Mouse (Mus musculus) intestine, embryonic 14.5 days (tissue): ENCODE data around the gene Cdc42ep4. TPM values are rescaled to one million over a fixed set of nuclear protein-coding genes. Genes with fewer than 3 reads are reported as not detected.
A peak's percentile ranks its signal among the peaks of the same experiment; 100 is the strongest.

ENCODE experiments used
- ATAC-seq: fragments of 200-750 bp; cut with Nextera tagmentation; replicated peaks from 2 replicates; pipeline ENCODE4 v1.8.0; 2017; ENCODE audit warnings: low read depth, moderate number of reproducible peaks, moderate TSS enrichment, moderate library complexity; ENCODE audit not compliant: low FRiP score, low TSS enrichment
- DNase-seq: peaks from one replicate; pipeline ENCODE4 v3.0.0-alpha.2; 2018; ENCODE audit warnings: low spot score
- H3K27ac ChIP-seq: fragments of 300-500 bp; sonication (generic); 2 replicates; pipeline ENCODE4 v1.5.1; 2014; ENCODE audit warnings: low read depth, mild to moderate bottlenecking, control low read depth
- H3K27me3 ChIP-seq: fragments of 300-500 bp; sonication (generic); replicated peaks from 2 replicates; pipeline ENCODE4 v1.6.1; 2014; ENCODE audit warnings: low read length, control low read depth; ENCODE audit not compliant: control insufficient read depth, insufficient read depth
- H3K36me3 ChIP-seq: fragments of 300-500 bp; sonication (generic); 2 replicates; pipeline ENCODE4 v1.6.1; 2014; ENCODE audit warnings: low read length, control low read depth; ENCODE audit not compliant: control insufficient read depth, insufficient read depth
- H3K4me1 ChIP-seq: fragments of 300-500 bp; sonication (generic); replicated peaks from 2 replicates; pipeline ENCODE4 v1.6.1; 2014; ENCODE audit warnings: low read length, control low read depth, mixed read lengths; ENCODE audit not compliant: control insufficient read depth, insufficient read depth
- H3K4me2 ChIP-seq: fragments of 300-500 bp; sonication (generic); 2 replicates; pipeline ENCODE4 v1.6.1; 2014; ENCODE audit warnings: low read length
- H3K4me3 ChIP-seq: fragments of 300-500 bp; sonication (generic); 2 replicates; pipeline ENCODE4 v1.5.1; 2014; ENCODE audit warnings: low read depth, low read length, control low read depth, mixed read lengths
- H3K9ac ChIP-seq: fragments of 300-500 bp; sonication (generic); 2 replicates; pipeline ENCODE4 v1.6.1; 2014; ENCODE audit warnings: mild to moderate bottlenecking, low read length
- H3K9me3 ChIP-seq: fragments of 300-500 bp; sonication (generic); 2 replicates; pipeline ENCODE4 v1.6.1; 2016; ENCODE audit warnings: low read length, control low read depth; ENCODE audit not compliant: control insufficient read depth
- WGBS: fragments of 180-500 bp; shearing (Covaris S2); extraction: QIAGEN DNeasy Blood & Tissue Kit; methylation state at CpG from one replicate; pipeline ENCODE4 v1.1.7; 2014; 5-methylcytosine and 5-hydroxymethylcytosine counted together
- polyA plus RNA-seq: library from polyadenylated mRNA; unstranded; fragments of >200 nt; fragmentation: Nextera tagmentation; extraction: Ambion mirVana; gene quantifications from 2 replicates; pipeline ENCODE4 v1.2.1, GENCODE M21; 2014

Cdc42ep4 gene
- polyA plus RNA-seq, 1 experiment from 2014 or later: 46.8 TPM

DNA sequence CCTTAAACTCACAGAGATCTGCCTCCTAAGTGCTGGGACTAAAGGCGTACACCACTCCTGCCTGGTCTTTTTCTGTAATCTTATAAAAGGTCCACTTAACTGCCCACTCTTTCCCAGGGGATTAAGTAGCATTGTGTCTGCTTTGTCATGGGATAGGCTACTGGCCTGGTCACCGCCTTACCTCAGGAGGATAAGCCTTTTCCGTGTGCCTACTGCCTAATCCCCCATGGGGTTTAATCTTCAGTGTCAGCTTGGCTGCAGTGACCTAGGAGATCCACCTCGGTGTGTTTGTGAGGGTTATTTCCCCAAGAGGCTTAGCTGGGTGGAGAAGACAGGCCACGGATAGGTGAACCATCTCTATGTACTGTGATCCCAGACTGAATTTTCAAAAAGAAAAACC is 54.1 kb downstream of the Cdc42ep4 start:
- ATAC-seq (no peak), DNase-seq (no peak)
- Histone ChIP-seq H3K36me3 (peaks cover 36% of the 10 kb centered on the region), H3K9me3 (no peaks in the 10 kb centered on the region), H3K9ac (no peak overlapping the region), H3K4me1 (no peaks in the 10 kb centered on the region), H3K27me3 (no peaks in the 10 kb centered on the region), H3K27ac (no peak overlapping the region), H3K4me3 (no peak overlapping the region), H3K4me2 (no peak overlapping the region)
- 81% methylated on average over 5 of the region's 5 CpGs for WGBS

DNA sequence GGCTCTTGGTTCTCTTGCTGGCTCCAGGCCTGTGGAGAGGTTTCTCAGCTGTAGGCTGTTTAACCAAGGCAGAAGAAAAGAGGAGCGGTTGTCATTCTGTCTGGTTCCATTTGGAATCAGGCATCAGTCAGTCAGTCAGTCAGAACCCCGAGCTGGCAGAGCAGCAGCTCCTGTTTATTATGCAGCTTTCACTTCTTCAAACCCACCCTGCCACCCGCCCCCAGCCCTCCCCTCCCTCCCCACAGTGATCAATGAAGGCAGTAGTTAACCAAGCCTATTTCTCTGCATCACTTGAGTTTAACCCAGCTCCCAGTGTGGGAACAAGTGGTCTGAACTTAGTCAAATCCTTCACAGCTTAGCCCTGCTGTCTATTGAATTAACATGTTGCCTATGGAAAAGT is 59.8 kb downstream of the Cdc42ep4 start:
- Histone ChIP-seq H3K4me2 (no peak overlapping the region), H3K27ac (no peak overlapping the region), H3K27me3 (no peaks in the 10 kb centered on the region), H3K4me3 (no peak overlapping the region), H3K36me3 (peaks cover 70% of the 10 kb centered on the region), H3K9me3 (no peaks in the 10 kb centered on the region), H3K4me1 (peaks cover 3% of the 10 kb centered on the region; the same call in 1 of the 2 replicates), H3K9ac (no peak overlapping the region)
- DNase-seq (no peak), ATAC-seq (no peak)
- 77% methylated on average over 3 of the region's 3 CpGs for WGBS

DNA sequence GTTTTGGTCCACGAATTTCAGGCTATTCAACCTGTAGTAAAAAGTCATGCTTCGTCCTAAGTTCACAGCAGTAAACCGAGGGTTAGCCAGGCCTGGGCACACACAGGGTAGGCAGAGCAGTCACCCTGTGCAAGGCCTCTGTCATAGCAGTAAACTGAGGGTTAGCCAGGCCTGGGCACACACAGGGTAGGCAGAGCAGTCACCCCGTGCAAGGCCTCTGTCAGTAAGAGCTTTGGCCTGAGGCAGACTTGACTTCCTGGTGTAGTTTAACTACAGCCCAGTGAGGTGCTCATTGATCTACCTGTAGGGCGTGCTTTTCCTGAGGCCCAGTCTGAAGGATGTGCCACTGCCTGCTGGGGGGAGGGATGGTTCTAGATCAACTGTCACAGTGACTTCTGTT is 60.4 kb downstream of the Cdc42ep4 start:
- no peak overlapping the region for H3K9ac ChIP-seq
- 79% methylated on average over 5 of the region's 5 CpGs for WGBS
- H3K4me3 ChIP-seq: no peak overlapping the region
- H3K36me3 ChIP-seq: peaks cover 67% of the 10 kb centered on the region
- ATAC-seq (peak; percentile 34; the same call in 1 of the 2 replicates), DNase-seq (no peak)
- H3K9me3 ChIP-seq: no peaks in the 10 kb centered on the region
- no peak overlapping the region for H3K4me2 ChIP-seq
- H3K4me1 ChIP-seq: peaks cover 6% of the 10 kb centered on the region; the same call in 1 of the 2 replicates
- H3K27ac ChIP-seq: no peak overlapping the region
- H3K27me3 ChIP-seq: no peaks in the 10 kb centered on the region

DNA sequence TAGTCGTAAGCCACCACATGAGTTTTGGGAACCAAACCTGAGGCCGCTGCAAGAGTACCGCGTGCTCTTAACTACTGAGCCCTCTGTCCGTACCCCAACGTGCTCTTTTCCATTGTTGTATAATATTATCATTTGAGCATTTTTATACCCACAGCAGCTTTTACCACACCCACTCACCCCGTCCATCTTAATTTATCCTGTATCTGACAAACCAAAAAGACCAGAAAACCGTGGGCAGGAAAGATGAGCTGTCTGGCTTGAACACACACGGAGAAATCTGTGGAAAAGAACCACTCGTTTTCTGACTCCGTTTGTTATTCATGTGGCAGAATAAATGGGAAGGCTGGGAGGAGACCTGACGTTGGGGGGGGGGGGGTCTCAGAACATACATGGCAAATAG is 61.2 kb downstream of the Cdc42ep4 start:
- ATAC-seq: no peak

DNA sequence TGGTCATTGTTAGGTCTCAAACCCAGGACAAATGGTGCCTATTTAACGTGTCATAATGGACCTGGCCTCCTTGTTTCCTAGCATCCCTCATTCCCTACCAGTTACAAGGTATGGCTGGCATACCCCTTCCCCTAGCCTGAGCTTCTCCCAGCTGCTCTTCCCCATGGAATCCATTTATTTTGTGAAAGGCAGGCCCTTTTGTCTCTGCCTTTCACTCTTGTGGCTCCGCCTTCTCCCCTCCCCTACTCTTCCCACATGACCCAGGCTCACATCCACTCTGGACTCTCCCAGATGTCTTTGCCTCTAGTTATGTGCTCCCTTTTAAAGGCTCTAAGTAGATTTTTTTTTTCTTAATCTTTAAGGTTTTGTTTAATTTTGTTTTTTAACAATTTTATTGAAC is 64.7 kb downstream of the Cdc42ep4 start:
- DNase-seq: no peak
- Histone ChIP-seq H3K4me1 (peaks cover 21% of the 10 kb centered on the region), H3K4me3 (no peak overlapping the region), H3K9ac (no peak overlapping the region), H3K27me3 (no peaks in the 10 kb centered on the region), H3K9me3 (no peaks in the 10 kb centered on the region), H3K36me3 (peaks cover 32% of the 10 kb centered on the region), H3K27ac (no peak overlapping the region), H3K4me2 (no peak overlapping the region)
- no peak for ATAC-seq
- 81% methylated on average over 2 of the region's 2 CpGs for WGBS

More for the DNA sequence above, 61.2 kb downstream of the Cdc42ep4 start:
- Histone ChIP-seq H3K36me3 (peaks cover 65% of the 10 kb centered on the region), H3K27me3 (no peaks in the 10 kb centered on the region), H3K9me3 (no peaks in the 10 kb centered on the region), H3K4me2 (no peak overlapping the region), H3K27ac (no peak overlapping the region), H3K4me1 (peaks cover 6% of the 10 kb centered on the region; the same call in 1 of the 2 replicates), H3K4me3 (no peak overlapping the region), H3K9ac (no peak overlapping the region)
- WGBS: 88% methylated on average over 12 of the region's 12 CpGs
- DNase-seq: no peak

DNA sequence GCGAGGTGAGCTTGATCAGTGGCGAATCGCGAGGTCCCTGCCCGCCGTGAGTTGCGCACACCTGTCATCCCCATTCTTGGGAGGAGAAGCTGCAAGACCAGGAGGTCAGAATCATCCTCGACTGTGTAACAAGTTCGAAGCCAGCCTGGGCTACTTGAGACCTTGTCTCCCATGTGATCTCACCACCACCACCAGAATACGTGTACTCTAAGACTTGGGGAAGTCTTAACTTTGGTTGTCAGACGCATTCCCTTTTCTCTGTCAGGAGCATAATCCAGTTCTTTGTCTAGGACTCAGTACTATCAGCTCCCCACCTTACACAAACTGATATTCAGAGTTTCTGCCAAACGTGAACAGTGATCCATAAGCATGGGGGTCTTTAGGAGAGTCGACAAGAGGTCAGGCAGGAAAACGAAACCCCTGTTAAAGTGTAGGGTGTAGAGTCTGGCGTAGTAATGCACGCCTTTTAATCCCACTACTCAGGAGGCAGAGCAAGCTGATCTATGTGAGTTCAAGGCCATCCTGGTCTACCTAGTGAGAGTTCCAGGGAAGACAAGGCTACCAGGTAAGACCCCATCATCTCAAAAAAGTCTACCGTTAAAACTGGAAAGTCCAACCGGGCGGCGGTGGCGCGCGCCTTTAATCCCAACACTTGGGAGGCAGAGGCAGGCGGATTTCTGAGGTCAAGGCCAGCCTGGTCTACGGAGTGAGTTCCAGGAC is 66.8 kb downstream of the Cdc42ep4 start:
- Histone ChIP-seq H3K27ac (no peak overlapping the region), H3K9ac (peak overlapping the region; percentile 85), H3K27me3 (no peaks in the 10 kb centered on the region), H3K4me1 (peaks cover 27% of the 10 kb centered on the region), H3K4me3 (peak overlapping the region; percentile 93), H3K9me3 (no peaks in the 10 kb centered on the region), H3K36me3 (peaks cover 24% of the 10 kb centered on the region), H3K4me2 (peak overlapping the region; percentile 83)
- DNase-seq: no peak
- no peak for ATAC-seq
- WGBS: 41% methylated on average over 25 of the region's 25 CpGs

DNA sequence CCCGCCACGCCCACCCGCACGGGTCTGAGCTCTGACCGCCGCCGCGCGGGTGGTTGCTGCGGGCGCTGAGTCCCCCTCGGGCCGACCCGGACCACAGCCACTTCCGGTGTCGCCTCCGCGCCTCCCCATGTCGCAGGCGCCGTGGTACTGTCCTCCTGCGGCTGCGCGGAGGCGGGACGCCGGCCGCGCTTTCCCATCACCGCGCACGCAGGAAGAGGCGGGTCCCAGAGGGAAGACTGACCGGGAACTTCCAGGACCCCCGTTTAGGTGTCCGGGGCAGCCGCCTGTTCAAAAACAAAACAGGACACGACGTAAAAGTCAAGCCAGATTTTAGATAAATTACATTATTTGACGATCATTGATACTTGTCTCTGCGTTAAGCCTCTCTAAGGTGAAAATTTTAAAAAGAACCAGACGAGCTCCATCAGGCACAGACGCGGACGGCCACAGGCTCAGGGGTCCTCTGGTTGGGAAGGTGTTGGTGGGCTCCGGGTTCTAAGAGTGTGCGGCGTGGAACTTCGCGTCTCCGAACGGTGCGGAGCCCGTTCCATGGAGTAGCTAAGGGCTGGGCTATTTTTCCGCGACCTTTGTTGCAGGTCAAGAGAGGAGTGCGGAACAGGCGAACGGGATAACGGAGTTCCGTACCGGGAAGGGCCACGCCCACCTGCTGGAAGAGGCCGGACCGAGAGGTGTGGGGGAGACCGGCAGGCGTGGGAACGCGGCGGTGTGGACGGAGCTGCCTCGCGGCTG is 67.5 kb downstream of the Cdc42ep4 start, which contains the start of the genes Fam104a and D11Wsu47e:
Fam104a (minus strand) TSS at position 199 of the 750 bp plus-strand sequence.
D11Wsu47e (plus strand) TSS at position 456 of the 750 bp plus-strand sequence.
- under 1% methylated on average over 68 of the region's 73 CpGs for WGBS
- DNase-seq (peak; percentile 99), ATAC-seq (peak; percentile 94)
- Histone ChIP-seq H3K9me3 (no peaks in the 10 kb centered on the region), H3K4me2 (peak within 1 kb of the TSS; percentile 83), H3K4me3 (peak within 1 kb of the TSS; percentile 93), H3K4me1 (peaks cover 27% of the 10 kb centered on the region), H3K36me3 (peaks cover 16% of the 10 kb centered on the region), H3K9ac (peak within 1 kb of the TSS; percentile 85), H3K27ac (peak within 1 kb of the TSS; percentile 94), H3K27me3 (no peaks in the 10 kb centered on the region)

DNA sequence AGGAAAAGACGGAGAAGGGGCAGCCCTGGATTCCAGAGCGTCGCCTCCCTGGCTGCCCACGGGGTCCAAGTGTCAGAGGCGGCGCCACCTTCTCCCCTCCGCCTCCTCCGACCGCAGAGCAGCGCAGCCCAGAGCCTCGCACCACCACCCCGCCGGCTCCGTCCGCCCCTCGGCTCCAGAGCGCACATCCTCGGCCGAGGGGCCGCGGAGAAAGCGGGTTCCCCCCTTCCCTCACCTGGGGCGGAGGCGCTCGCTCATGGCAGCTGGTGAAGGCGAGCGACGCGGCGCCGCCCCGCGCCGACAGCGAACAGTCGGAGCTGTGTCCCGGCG is 68.1 kb downstream of the Cdc42ep4 start:
- H3K4me3 ChIP-seq: peak overlapping the region; percentile 93
- H3K9me3 ChIP-seq: no peaks in the 10 kb centered on the region
- peak overlapping the region; percentile 94 for H3K27ac ChIP-seq
- peak overlapping the region; percentile 75 for H3K4me2 ChIP-seq
- peaks cover 27% of the 10 kb centered on the region for H3K4me1 ChIP-seq
- 0% methylated on average over 17 of the region's 38 CpGs for WGBS
- ATAC-seq (peak; percentile 64), DNase-seq (no peak)
- H3K36me3 ChIP-seq: peaks cover 11% of the 10 kb centered on the region
- H3K9ac ChIP-seq: peak overlapping the region; percentile 85
- no peaks in the 10 kb centered on the region for H3K27me3 ChIP-seq
